Mouse (Mus musculus) cortical plate, adult 2 months (tissue): Measurements from ENCODE around the gene Rundc1.
A peak's percentile ranks its signal among the peaks of the same experiment; 100 is the strongest.

Experiments used
- CTCF ChIP-seq: fragments of 200-500 bp; IDR thresholded peaks from 2 replicates; pipeline ENCODE4 v1.5.1; 2011; ENCODE audit warnings: mild to moderate bottlenecking, control low read depth, low read length; ENCODE audit not compliant: insufficient read depth; ENCODE audit errors: extremely low read depth
- POLR2A ChIP-seq: fragments of 200-500 bp; IDR thresholded peaks from 2 replicates; pipeline ENCODE4 v1.6.1; 2011; ENCODE audit warnings: mild to moderate bottlenecking, low read length, control low read depth; ENCODE audit not compliant: insufficient read depth; ENCODE audit errors: extremely low read depth

DNA sequence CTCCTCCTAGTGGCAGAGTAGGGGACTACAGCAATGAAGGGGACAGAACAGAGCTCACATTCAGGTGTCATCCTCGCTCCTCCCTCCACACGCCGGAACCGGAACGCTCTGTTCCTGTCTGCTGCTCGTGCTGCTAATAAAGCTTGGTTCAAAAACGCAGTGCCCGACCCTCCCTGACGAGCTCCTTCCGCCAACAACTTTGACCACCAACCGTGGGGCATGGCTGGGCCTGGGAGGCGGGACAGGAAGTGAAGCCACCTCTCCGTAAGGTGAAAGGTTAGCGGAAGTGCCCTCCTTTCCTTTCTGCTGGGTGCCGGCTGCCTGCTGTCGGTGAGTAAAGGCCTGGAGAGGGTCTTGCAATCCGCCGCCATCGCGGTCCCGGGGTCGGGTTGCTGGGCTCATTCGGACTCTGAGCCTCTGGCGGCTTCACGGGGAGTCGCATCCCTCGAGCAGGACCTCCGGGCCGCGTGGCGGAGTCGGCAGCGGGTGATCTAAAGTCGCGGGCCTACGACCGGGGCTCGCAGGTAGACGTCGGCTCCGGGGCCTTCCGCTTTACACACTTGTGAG lies 17.3 kb downstream of the Rundc1 start, which contains the start of gene Rpl27:
- peak; percentile 77 for TF ChIP-seq CTCF
- TF ChIP-seq POLR2A, result peak; percentile 81
